Mouse (Mus musculus) 3134 (cell line): ENCODE results near the gene Sh3bp4.

Experiments used
- DNase-seq: peaks from one replicate; pipeline ENCODE4 v3.0.0-alpha.2; 2011; ENCODE audit warnings: low spot score; ENCODE audit not compliant: insufficient read length; ENCODE audit errors: extremely low read depth

The Sh3bp4 gene

DNA sequence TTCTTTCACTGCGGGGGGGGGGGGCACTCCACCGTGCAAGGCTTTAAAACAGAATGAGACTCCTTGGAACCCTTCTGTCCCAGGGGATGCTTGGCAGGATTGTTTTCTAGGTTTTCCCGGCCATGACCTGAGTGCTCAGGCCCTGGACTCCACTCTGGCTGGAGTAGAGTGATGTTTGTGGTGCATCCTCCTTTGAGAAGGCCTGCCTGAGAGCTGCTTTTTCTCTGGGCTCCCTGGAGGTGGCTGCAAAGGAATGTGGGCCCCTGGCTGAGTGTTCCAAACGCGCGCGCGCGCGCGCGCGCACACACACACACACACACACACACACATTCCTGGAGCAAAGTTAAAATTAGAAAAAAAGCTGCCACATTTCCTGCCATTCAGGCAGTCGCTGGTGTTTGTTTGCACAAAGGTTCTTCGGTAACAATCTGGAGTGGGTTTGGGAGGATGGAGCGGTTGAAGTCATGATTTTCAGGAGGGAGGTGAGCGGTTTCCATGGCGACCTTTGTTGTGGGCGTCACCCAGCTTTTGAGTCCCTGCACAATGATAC lies 22.3 kb downstream of the Sh3bp4 start:
- DNase-seq = no peak

DNA sequence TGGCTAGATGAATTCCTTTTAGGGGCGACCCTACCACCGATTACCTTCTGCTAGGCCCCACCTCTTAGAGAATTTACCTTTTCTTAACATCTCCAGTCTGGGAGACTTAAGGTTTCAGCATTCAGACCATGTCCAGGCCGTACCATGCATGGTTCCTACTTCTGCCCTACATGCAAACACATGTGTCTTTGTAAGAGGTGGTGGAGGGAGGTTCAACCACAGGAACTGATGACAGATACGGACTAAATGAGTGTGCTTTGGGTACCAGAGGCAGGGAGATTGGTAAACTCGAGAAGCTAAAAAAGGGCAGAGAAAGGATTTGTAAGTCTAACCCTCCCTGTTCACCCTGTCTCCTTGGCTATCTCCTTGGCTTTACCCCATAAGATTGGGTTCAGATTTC lies 23.5 kb downstream of the Sh3bp4 start:
- no peak for DNase-seq

DNA sequence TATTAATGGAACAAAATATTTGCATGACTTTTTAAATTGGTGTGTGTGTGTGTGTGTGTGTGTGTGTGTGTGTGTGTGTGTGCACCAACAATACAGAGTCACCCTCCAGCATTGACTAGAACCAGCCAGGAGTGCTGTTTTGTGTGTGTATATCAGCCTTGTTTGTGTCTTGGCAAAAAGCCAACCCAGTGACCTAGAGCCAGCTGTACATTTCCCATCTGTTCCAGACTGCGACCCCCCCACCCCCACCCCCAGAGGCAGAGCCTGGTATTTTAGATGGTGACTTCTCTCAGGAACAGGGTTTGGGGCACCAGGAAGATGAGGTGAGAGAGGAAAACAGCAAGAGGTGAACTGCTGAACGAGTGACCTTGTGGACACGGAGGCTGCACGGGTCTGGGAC lies 24.2 kb downstream of the Sh3bp4 start:
- no peak for DNase-seq

DNA sequence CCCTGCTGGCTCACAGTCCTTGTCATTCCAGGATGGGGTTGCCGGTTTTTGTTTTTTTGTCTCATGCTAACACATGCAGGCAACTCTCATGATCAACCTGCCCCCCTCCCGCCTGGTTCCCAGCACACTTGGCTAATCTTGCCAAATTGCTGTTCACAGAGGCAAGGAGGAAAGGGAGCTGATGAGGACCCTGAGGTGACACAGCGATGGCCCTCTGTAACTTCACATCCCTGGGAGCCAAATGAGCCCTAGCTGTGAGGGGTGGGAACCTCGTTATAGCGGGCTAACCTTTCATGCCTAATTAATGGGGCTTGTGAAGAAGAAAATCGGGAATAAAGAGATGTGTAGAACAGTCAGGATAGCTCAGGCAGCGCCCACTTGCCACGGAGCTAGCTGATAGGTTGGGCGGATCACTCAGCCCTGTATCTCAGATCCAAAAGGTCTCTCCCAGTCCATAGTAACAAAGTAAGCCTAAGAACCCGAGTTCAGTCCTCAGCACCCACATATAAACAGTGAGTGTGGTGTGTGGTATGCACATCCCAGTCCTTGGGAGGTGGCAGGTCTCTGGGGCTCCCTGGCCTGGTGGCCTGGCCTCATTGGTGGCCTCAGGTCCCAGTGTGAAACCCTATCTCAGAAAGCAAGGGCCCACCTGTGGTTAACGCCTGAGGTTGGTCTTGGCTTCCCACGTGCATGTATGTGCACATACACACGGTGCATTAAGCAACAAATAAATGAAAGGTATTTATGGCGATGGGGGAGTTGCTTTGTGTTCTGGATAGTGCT lies 25.6 kb downstream of the Sh3bp4 start:
- no peak for DNase-seq

DNA sequence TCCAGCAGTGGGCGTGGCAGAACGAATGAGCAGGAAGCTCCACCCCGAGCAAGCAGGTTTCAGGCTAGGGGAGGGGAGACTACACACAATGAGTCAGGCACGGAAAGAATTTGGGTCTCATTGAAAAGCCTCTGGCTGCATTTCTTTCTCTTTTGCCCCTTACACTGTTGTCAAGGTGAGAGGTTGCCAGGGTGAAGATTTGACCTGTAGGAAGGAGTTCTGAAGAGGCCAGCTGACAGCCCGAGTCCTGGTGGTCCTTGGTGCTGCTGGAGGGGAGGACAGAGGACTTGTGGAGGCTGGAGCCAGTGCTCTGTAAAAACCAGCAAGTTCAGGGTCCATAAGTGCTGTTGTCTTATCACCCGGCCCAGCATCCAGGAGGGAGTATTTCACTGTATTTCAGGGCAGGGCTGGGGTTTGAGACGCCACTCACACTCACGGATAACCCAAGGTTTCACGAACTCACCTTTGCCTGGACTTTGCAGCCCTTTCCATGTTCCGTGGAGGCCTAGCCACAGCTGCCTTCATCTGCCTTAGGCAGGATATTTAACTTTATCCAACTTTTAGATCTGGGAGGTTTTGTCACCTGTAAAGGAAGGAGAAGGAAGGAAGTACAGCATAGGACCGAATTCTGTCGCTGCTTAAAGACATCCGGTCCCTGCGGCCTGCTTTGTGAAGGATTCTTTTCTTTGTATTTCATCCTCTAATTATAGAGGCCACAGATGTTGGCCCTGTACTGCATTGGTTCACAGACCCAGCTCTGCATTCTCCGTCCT lies 32.2 kb downstream of the Sh3bp4 start:
- no peak for DNase-seq

DNA sequence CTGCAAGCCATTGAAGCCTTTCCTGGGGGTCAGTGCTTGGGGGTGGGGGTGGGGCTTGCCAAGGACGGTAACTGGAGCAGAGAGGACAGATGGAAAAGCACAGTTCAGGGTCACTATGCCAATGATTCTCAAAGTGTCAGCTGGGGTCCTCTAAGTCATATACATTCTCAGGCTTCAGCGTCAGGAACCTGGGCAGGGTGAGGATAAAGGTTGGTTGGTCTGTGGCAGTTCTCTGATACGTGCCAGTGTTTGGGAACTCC lies 32.7 kb downstream of the Sh3bp4 start:
- DNase-seq = no peak

DNA sequence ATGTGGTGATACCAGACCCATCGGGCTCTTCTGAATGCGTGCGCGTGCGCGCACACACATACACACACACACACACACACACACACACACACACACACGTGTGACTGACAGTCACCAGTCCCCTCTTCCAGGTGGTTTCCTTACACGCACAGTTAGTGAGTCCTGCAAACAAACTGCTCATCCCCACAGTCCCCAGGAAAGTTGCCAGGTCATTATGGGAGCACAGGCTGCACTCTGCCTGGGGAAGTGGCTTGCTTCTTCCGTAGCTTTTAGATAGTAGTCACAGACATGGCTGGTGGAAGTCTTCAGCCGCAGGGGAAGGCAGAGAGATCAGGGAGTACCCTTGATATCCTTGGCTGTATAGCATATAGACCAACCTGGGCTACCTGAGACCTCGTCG lies 33.3 kb downstream of the Sh3bp4 start:
- DNase-seq = no peak

DNA sequence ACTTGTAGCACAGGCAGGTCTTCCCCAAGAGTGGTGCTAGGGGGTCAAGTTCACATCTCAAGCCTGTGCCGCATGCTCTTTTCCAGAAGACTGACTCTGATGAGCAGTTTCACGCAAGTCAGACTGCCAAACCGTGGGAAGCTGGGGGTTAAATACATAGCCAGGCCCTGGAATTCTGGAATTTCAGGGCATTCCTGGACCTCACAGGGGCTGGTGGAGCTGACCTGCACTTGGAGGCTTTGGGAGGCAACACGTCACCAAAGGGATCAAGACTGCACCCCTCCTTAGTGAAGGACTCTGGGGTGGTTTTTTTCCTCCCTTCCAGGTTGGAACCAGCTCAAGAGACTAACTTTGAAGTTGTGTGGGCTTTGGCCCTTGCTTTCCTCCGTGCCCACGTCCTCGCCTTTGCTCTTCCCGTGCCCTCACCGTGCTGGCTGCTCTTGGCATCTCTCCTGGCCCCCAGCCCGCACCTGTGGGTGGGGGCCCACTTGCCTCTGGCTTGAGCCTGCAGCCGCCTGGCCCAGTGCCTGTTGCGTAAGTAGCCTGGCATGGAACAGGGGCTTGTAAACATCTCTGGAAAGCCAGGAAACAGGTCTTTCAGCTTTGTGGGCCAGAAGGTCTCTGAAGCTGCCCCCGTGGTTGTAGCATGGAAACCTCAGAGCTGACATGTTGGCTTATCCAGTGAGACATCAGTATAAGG lies 34.0 kb downstream of the Sh3bp4 start:
- peak; percentile 94 for DNase-seq

DNA sequence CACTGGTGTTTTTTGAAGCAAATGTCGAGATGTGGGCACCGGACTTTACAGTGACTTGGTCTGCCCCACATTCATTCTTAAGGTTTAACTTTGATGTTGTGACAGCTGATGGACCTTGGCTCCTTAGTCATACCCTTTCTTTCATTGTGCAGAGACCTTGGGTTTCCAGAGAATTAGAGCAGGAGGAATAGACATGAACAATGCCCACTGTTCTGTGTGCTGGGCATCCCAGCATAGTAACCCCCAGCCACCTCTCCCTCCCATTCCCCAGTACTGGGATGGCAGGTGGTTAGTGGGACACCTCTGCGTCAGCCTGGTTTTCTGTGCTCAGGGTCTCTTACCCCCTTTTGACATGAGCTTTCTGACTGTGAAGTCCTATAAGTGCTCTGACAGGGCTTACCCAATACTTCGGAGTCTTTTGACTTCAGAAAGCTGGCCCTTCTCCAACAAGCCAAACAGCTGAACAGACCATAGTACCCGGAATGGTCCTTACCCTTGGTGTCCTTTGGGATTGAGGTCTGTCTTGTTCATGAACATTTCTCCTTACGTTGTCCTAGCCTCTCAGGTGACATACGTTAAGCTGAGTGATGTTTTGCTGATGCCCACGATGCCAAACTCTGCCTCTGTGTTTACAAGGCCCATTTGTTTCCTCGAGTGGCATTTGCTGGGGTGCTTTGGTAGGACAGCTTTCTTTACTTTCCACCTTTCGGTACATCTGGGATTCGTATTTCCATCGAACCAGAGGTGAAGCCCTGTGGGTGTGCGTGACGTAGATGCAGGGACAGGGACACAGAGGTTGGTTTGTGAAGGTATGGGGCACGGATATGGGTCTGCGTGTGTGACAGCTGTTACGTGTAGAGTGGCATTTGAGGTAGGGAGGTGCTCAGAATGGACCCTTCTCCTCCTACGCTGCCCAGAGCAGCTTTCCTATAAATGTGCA lies 35.9 kb downstream of the Sh3bp4 start:
- no peak for DNase-seq

DNA sequence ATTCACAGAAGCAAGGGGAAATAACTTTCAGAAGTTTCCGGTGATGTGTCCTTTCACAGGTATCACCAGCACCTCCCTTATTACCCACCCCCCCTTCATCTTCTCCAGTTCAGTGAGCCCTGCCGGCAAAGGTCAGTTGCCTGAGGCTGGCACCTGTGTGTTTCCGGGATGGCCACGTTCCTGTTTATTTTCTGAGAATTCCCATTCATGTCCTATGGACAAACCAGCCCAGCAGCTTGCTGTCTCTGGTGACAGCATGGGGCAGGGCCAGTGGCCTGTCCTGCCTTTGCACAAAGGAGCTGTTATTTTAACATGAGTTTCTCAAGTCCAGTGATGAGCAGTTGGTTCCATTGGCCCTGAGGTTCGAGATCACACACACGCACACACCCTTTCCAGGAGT lies 37.3 kb downstream of the Sh3bp4 start:
- DNase-seq = no peak

DNA sequence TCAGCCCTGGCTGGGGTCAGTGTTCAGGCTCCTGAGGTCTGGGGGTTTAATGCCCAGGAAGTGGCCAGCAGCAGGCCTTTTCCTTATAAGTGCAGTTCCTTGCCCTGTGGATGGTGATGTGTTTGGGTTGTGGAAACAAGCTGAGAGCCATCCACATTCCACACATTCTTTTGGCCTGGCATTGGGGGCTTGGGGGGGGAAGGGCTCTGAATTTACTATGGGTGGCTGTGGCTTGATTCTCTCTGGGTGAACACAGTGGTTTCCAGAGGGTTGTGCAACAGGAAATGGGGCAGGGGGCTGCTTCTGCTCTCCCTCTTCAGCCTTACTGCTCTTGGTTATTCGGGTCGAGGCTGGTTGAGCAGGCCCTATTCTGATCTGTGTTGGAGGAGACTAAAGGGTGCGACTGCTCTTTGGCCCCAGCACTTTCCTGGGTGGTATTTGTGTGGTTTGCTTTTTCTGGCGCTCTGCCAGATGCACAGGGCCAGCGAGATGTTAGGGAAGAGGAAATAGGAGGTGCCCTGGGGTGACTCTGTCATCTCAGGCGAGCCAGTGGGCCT lies 38.2 kb downstream of the Sh3bp4 start:
- DNase-seq = peak; percentile 84

DNA sequence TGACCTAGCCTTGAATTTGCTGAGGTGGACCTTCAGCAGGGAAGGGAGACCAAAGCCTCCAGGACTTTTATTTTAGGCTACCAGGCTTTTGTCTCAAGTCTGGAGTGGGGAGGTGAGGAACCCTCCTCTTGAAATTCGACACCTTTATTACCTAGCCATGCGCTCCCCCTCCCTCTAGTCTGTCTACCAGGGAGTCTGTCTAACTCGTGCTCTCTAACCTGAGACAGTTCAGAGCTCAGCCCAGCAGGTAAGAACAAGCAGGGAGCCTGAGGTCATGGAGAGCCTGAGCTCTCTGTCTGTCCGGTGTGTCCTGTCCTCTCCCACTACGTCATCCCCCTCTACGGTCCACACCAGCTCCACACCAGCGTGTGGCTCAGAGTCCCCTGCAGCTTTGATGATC lies 39.6 kb downstream of the Sh3bp4 start:
- no peak for DNase-seq

DNA sequence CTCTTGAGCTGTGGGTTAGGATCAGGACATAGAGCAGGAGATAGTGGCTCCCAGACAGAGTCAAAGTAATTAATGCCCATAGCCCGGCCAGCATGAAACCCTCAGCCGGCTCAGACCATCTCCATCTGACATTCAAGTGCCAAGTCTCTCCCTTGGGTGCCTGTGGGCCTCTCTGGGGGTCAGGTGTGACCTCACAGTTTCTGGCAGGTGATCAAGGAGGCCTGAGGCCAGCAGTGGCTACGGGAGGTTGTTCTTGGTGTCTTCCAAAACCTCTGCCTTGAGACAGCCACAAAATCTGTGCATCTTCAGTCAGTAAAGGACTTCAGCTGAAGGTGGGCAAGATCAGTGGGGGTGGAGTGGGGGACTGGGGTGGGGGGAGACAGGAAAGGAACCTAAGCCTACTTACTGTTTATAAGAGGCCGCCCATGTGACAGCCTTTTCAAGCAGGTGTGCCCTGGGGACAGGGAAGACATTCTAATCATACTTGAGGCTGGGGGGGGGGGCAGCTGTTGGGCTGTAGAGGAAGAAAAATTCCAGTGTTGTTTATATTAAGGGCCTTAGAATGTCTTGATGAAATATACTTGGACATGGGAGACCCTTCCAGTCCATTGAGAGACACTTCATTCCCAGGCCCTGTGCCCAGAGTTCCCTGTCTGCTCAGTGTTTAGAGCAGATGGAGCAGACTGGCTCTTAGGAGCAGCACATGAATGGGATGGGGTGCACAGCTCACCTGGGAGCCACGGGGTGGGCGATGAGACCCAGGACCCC lies 40.7 kb downstream of the Sh3bp4 start:
- DNase-seq = peak; percentile 51

DNA sequence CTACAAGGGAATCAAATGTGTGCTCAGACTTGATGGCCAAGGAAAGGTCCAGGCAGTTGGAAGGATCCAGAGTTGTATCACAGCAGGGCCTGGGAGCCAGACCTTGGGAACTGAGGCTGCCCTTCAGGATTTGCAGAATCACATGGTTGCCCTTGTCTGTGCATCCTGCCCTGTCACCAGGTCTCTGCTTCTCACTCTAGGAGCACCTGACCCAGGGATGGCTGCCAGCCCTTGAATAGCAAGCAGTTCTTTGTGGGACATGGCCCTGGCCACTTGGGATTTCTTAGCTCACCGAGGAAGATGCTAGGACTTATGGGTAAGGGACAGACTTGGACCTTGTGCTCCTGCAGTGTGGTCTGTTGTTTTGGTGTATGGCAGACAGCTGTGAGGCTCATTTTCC lies 42.3 kb downstream of the Sh3bp4 start:
- DNase-seq = no peak

DNA sequence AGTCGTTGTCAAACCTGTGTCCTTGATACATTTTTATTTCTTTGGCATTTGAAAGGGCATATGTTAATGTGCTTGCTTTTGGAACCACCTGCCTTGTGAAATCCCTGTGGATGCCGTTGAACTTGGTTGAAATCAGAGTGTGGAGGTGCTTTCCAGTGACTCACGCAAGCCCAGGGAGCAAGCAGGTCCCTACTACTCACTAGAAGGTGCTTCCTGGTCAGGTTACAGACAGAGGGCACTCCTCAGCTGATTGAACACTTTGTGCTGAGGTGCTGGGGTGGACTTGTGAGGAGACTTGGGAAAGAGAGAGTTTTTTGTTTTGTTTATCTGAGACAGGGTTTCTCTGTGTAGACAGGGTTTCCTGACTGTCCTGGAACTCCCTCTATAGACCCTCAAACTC lies 43.5 kb downstream of the Sh3bp4 start:
- no peak for DNase-seq

DNA sequence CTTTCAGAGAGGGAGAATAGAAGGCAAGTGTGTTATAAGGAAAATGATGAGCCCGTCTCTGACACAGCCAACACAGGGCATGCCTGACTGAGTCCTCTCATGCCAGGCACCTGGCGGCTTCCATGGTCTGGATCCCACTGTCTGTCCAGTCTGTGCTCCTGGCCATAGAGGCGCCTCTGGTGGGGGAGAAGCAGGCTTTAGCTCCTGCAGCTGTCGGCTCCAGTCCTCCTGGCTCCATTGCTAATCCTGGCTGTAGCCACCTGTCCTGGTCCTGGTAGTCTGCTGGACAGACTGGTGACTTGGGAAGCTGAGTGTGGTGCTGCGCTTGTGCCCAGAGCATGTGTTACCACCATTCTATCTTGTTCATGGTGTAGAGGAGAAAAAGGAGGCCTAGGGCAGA lies 46.8 kb downstream of the Sh3bp4 start:
- DNase-seq = no peak

DNA sequence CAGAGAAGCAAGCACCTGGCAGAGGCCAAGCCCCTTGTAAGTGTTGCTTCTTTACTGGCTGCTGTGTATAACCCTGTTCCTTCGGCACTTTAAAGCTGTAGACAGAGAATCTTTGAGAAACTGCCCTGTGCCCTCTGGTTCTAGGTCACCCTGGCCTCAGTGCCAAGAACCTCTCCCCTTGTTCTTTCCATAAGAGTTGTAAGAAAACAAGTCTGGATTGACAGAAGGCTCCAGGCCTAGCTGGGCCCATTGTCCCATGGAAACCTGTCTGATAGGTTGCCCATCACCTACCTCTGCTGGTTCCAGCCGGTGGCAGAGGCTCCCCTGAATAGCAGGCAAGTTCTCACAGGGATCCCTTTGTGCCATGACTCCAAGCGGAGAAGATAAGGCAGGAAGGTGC lies 47.9 kb downstream of the Sh3bp4 start:
- DNase-seq = no peak

DNA sequence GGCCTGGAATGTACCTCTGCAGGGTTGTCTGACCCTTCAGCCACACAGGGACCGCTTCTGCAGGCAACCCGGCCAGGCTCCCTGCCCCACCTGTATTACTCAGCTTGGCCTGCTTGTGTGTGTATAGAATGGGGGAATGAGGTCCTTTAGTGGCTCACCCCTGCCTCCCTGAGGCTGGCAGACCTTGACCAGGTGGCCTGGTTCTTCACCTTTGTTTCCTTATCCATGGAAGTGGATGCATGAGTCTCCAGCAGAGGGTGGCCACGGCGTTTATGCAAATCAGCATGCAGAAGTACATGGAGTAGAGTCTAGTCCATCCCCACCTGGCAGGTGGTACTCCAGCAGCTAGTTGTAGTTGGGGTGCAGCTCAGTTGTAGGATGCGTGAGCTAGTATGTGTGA lies 48.6 kb downstream of the Sh3bp4 start:
- no peak for DNase-seq

DNA sequence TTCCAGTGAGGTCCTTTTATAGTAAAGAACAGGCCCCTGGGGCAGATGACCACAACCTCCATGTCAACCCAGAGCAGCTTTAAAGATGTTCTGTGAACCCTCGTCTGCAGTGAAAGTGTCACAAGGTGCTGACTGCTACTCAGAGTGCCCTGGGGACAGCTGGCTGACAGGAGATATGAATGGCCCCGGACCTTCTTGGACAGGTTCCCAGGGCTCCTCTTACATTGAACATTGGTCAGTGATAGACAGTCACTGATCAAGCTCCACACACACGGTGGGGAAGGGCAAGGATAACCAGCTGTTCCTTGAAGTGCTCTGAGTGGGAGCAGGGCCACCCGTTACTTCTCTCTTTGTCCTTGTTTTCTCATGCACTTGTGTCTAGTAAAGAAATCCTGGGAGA lies 50.1 kb downstream of the Sh3bp4 start:
- no peak for DNase-seq

DNA sequence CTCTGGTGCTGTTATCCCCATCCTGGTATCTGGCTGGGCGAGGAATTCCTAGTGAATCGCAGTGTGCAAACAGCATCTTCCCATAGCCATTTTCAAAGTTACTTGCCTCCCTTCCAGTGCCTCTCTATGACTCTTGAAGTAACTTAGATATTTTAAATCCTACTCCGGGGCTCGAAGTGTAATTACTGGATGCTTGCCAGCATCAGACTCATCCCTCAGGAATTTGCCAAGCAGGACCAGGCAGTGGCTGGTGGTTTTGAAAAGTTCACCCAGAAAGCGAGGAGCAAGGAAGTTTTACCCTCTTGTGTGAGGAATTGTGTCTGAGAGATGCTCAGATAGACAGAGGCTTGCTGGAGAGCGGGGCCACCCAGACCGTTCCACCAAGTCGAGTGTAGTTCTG lies 51.3 kb downstream of the Sh3bp4 start:
- peak; percentile 78 for DNase-seq
